Mouse (Mus musculus): ENCODE measurements around the gene Tmem167.

Gene Tmem167

GRCm38 (mm10) chr13:90186694-90187093 lies 97.8 kb downstream of the Tmem167 start:
- no peak for DNase-seq

GRCm38 (mm10) chr13:90188021-90188420 lies 99.1 kb downstream of the Tmem167 start:
- DNase-seq: no peak

- DNase-seq: no peak
These were observed 102.9 kb downstream of the Tmem167 start for GRCm38 (mm10) chr13:90191794-90192193.
